Mouse (Mus musculus): ENCODE results near the gene Cdh15.

GRCm38 (mm10) chr8:122854388-122854787 lies 6.6 kb downstream of the Cdh15 start:
- TF ChIP-seq MAX (IDR thresholded peaks at IDR 0.05), result no peak
- TF ChIP-seq CTCF (IDR thresholded peaks at IDR 0.05; ENCODE audit: control insufficient read depth, insufficient read depth, insufficient read length), result no peak
- TF ChIP-seq MYOD1 (IDR thresholded peaks at IDR 0.05; ENCODE audit: control insufficient read depth, insufficient read length, low read depth), result no peak
- TF ChIP-seq CEBPB (IDR thresholded peaks at IDR 0.05; ENCODE audit: low read depth), result no peak

Measured in C2C12 (cell line).